Mouse (Mus musculus) G1E-ER4 (cell line): Measurements from ENCODE around the gene Grin2b. TPM values are rescaled to one million over a fixed set of nuclear protein-coding genes. Genes with fewer than 3 reads are reported as not detected.

Source experiments
- GATA1 ChIP-seq: IDR thresholded peaks from one replicate; pipeline ENCODE4 v1.8.0; 2012; ENCODE audit warnings: low read length, inconsistent platforms
- polyA plus RNA-seq: library from polyadenylated mRNA; stranded (reverse); fragments of >175 nt; gene quantifications from 2 replicates; pipeline ENCODE4 v1.2.3, GENCODE M21; 2012

The Grin2b gene
- polyA plus RNA-seq, 1 experiment, result not detected

- TF ChIP-seq GATA1, result no peak
Measured at GRCm38 (mm10) chr6:136042375-136042774, 130.9 kb downstream of the Grin2b start.

DNA sequence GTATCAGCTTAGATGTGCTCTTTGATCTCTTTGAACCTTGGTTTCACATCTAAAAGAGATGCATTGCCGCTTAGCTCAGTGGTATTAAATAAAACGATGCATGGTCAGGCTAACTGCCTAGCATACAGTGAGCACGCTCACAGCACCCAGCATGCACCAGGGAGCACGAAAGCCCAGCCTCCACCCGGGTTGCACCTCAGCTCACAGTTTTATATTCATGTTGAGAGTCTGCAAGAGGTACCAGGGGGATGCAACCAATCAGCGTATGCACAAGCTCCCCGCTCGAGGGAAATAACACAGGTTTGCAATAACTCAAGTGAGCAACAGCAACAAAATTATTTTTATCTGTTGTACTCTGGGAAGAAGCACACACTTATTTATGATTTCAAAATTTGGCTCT is 131.5 kb downstream of the Grin2b start:
- TF ChIP-seq GATA1, result no peak

- no peak for TF ChIP-seq GATA1
Measured at GRCm38 (mm10) chr6:136040931-136041330, 132.4 kb downstream of the Grin2b start.

- TF ChIP-seq GATA1, result no peak
Measured at GRCm38 (mm10) chr6:136029235-136029939, 143.9 kb downstream of the Grin2b start.

DNA sequence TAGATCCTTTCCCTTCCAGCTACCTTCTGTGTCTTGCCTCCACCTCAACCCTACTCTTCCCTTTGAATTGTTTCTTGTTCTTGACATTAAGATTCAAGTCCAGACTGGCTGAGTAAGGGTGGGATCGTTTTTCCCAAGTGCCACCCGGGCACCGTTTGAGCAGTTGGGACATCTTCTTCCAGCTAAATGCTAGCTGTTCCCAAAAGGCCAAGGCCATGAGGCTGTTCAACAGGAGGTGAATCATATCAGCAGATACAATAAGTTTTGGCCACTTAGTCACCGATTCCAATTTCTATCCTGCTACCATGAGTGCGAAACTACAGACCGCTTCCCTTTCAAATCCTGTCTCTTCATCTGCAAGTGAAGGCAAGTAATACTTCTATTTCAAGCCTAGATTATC is 146.4 kb downstream of the Grin2b start:
- no peak for TF ChIP-seq GATA1

GRCm38 (mm10) chr6:136025801-136026200 is 147.5 kb downstream of the Grin2b start:
- no peak for TF ChIP-seq GATA1

GRCm38 (mm10) chr6:136020460-136020859 is 152.9 kb downstream of the Grin2b start:
- no peak for TF ChIP-seq GATA1

DNA sequence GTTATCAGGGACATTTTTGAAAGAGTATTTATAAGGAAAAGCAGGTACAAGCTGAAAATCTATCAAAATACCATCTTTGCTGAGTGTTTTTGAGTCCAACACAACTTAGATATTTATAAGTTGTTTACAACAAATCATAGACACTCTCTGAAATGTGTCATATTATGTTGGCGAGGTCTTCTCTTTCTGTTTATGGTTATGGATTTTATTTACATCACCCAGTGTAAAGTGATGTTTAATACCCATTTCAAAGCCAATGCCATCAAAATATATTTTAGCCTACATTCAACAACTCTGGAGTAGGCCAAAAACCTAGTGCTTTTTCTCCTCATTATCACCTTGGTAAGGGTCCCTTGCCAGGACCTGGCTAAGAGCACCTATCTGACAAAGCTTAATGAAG is 154.3 kb downstream of the Grin2b start:
- no peak for TF ChIP-seq GATA1

DNA sequence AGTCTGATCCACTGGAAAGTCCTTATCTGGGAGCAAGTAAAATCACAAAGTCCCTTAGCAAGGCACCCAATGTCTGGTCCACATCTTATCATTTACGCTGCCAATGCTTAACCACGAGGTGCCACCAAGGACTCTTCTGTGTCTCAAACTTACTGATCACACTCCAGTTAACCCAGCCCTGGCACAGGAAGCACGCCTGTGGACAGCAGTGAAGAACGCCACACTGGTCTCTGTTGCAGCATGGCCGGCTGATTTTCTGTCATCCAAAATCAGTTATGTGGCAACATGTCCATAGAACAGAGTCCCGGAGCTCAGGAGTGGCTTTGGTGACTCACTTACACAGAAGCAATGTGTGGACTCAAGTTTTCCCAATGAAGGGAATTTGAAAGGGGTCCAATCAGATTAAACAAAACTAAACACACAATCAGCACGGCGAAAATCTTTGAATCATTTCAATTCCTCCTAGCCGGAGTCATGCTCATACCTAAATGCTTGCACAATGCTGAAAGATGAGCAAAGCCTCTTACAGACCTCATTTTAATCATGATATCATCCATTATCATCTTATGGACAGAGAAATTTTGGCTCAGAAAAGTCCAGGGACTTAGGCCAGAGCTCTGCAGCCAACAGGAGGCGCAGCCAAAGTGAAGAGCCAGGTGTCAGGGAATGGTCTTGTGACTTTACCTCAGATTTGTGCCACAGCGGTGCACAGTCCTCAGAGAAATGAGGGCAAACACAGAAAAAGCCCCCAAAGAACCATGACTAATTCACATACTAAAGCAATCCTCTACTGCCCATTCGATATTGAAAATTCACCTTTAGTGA is 159.5 kb downstream of the Grin2b start:
- no peak for TF ChIP-seq GATA1

GRCm38 (mm10) chr6:136011533-136011932 is 161.8 kb downstream of the Grin2b start:
- TF ChIP-seq GATA1, result no peak

DNA sequence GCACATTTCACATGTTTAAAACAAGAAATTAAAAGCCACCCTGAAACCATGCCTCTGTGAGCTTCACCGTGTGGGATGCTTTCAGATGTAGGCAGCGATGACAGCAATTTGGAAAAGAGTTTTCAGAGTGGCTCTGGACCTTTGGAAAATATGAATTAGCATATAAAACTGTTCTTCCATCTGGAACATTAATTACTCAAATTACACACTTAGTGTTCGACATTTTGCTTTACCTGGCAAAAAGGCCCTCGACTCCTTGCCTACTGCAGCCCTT is 162.3 kb downstream of the Grin2b start:
- no peak for TF ChIP-seq GATA1

DNA sequence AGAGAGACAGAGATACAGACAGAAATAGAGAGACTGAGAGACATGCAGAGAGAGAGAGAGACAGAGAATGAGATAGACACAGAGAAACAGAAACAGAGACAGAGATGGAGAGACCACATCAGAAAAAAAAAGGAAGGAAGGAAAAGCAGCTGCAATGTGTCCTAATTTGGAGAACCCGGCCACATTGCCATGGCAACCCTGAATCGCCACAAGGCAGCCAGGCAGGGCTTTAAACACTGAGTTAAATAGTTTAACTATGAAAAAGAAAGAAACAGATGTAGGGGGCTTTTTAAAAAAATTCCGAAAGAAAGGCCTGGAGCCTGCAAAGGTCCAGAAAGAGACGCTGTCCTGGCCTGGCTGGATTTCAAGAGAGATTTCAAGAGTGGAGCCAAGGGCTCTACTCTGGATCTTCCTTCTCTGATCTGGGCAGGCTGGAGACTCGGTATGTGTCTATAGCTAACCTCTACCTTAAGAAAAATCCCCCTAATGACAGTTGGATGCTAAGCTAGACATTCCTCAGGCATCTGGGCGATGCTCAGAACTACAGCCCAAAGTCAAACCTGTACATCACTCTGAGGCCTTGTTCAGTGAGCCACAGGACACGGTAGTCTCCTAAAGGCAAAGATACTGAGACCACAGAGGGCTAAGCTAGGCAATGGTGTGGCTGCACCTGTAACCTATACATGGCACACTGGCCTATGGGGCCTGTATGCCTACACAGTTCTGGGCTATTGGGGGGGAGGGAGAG is 162.8 kb downstream of the Grin2b start:
- TF ChIP-seq GATA1, result no peak

- TF ChIP-seq GATA1, result no peak
Measured at GRCm38 (mm10) chr6:136008120-136008519, 165.2 kb downstream of the Grin2b start.

GRCm38 (mm10) chr6:135994691-135995090 is 178.6 kb downstream of the Grin2b start:
- TF ChIP-seq GATA1, result no peak

DNA sequence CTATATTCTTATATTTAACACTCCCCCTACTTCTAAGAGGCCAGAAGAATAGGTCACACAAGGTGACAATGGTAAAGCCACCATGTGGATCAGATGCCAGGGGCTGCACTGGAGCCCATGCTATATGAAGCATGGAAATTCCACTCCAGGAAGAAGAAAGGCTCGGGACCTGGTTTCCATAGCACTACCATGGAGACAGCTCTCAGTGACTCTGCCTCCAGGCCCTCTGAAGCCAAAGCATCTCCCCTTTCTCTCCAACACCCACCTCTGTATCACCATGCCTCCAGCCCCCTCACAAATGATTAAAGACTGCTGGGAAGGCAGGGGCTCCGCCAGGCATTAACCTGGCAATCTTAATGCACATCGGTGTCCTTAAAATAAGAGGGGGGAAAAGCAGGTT is 179.4 kb downstream of the Grin2b start:
- TF ChIP-seq GATA1, result no peak

- no peak for TF ChIP-seq GATA1
Measured at GRCm38 (mm10) chr6:135993378-135993777, 179.9 kb downstream of the Grin2b start.
